Mouse (Mus musculus) urinary bladder, postnatal 4 days (tissue): ENCODE results near the gene Ppp2r3a.

Source experiments
- DNase-seq, 2 experiments: peaks; one replicate each; pipeline ENCODE4 v3.0.0; 2021 to 2022; ENCODE audit warnings: low spot score in 2 of 2

The Ppp2r3a gene

DNA sequence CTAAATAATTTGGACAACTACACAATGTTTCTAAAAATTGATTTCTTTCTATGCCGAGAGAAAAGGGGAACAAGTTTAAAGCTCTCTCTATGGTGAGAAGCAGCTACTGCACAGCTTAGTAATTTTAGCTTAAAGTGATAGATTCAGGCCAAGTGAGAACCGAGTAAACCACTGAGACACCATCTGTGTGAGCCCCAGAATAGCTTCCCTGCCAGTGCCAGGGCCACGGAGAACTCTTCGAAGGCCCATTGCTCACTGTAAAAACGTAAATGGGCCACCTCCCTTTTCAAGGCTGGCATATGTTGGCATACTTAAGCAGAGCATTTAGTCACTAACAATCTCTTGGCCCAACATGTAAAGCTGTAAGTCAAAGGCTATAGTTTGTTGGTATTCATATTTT, 91.5 kb downstream of the Ppp2r3a start:
- DNase-seq: no peak

DNA sequence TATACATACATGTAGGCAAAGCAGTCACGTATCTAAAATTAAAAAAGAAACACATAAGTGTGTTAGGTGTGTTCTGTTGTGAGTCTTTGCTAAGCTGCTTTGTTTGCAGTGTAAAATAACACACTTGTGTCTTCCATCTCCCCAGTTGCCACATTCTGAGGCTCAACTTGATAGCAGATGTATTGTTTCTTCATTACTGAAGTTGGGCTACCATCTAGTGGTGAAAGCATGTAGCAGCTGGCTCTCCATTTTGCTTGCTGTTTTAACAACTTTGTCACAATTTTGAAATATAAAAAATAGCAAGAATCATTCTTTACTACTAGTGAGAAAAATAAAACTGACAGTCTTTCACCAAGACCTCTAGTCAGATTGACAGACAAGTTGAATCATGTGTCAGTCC, 92.2 kb downstream of the Ppp2r3a start:
- DNase-seq: no peak

DNA sequence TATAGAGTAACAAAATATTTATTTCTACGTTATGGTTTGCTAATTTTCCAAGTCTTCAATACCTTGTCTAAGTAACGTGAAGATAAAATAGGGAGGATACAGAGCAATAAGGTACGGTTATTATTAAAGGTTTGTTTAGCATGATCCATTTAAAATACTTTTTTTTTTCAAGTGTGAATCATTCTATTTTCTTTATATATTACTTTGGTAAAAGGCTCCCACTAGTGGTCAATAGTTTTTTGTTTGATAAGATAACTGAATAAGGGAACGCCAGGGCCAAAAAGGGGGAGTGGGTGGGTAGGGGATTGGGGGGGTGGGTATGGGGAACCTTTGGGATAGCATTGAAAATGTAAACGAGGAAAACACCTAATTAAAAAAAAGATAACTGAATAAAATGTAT, 98.7 kb downstream of the Ppp2r3a start:
- DNase-seq: no peak

DNA sequence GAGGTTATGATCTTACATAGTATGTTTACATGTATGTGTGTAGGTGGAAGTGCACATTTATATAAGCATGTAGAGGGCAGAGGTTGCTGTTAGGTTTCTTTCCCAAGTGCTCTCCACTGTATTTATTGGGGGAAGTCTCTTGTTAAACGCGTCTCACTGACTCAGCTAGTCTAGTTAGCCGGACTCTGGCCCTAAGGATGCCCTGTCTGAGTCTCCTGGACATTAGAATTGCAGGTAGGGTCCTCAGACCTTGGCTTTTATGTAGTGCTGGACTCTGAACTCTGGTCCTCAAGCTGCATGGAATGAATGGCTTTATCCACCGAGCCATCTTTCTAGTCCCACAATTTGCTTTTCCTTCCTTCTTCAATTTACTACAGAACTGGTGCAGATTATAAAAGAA, 108.0 kb downstream of the Ppp2r3a start:
- no peak for DNase-seq

DNA sequence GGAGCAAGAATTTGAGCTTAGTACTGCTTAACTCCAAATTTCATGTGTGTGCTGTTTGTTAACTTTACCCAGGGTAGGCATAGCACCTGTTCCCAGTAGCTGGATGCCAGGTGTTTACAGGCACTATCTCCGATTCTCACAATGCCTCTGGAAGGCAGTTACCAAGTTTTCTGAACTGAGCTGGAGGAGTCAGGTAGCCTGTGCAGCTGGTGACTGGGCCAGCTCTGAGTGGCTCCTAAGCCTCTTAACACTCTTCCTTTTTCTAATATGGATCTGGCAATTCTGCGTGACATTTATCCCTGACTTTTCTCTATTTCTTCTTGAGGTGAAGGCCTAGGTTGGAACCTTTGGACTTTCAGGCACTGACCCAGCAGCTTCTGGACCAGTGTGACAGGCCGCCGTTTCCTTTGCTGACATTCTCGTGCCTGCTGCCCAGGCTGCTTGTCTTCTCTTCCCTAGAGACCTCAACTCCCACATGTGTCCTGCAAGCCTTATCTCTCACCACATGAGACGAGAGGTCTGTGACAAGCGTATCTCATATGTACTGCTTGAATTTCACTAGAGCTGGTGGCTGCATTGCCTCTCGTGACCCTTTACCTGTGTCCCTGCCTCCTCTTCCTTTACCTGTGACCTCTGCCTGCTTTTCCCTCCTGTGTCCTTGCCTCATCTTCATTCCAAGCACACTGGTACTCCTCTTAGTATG, 137.3 kb downstream of the Ppp2r3a start:
- DNase-seq: no peak

DNA sequence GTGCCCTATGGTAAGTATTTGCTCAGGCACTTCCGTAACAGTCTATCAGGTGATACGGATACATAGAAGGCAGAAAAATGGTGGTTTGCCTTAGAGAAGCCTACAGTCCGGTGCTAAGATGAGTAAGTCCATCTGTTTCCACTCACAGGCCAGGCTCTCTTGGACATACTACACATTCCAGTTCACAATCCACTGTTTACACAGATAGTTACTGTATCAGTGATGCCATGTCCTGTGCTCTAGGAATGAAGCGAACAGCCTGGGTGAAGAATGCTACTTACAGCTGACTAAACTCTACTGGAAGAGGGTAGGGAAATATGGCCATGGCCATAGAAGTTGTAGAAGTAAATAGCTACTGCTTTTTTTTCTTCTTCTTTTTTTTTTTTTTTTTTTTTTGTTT, 138.3 kb downstream of the Ppp2r3a start:
- DNase-seq: no peak

DNA sequence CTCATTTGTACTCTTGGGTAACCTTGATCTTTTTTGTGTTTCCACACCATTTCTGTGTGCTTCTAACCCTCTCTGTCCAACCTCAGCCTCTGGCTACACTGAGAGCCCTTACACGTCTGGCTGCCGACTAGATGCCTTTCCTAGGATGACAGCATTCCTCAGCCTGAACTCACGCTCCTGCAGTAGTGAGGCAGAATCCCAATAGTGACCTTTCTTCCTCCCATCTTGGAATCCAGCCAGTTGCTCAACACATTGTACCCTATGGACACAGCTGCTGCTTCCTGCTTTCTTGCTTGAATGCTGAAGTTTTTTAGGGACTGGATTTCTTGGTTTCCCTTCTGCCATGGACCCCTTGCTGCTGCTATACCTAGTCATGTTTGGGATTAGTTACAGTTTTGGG, 141.6 kb downstream of the Ppp2r3a start:
- DNase-seq: no peak

DNA sequence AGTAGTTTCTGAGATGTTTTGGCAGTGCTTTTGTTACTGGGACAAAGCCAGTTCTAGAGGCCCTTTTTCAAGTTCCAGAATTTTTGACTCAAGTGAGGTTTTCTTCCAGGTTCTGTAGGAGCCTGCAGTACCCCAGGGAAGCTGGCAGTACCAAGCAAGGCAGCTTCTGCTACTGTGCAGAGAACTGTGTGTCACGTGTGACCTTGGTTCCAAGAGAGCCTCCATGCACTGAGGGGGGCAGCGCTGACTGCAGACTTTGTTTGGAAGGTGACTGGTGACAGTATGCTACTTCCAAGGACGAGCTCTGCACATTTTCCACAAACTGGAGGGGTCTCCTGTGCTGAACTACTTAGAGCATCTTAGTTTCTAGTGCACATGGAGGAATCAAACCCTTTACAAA, 144.2 kb downstream of the Ppp2r3a start:
- no peak for DNase-seq

DNA sequence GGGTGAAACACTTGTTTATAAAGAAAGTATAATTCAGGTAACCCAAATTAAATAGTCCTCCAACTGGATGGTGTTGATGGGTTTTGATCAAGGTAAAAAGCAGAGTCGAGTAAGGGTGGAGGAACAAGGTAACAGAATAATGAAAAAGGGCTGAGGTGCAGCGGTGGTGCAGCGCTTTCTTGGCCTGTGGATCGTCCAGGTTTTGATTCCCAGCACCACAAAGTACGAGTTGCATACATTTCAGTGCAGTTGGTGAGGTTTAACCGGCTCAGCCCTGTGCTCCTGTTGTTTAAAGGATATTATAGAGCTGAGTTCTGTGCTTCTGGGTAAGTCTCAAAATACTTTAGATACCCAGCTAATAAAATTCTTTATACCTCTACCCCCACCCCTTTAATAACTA, 145.9 kb downstream of the Ppp2r3a start:
- no peak for DNase-seq

DNA sequence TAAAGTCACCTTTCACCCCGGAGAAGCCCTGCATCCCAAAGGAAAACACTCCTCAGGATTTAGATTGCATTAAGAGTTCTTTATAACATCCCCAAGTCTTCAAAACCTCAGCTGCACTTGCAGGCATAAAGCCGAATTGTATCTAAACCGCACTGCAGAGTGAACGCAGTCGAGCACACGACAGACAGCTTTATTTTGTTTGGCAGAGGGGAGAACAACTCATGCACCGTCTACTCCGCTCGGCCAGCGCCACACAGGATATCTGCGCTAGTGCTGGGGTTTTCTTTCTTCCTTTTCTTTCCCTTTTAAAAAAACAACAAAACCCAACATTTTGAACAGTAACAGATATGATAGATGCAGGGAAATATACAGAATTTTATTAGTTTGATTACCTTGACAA, 146.7 kb downstream of the Ppp2r3a start:
- DNase-seq: no peak

DNA sequence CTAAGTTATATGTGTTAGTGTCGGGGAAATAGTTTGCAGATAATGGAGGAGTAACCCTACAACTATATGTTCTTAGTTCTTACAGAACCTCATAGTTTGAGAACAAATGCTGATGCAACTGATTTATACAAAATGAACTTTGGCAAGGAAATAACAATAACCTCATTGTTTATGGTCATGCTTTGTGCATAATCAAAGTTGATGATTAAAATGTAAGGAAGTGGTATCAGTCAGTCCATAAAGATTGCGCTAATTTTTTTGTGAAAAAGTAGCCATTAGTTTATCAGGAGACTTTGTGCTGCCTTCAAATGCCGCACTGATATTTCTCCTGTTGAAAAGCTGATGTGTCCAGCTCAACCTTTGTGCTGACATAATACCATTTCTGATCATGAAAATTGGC, 149.3 kb downstream of the Ppp2r3a start:
- DNase-seq: no peak

DNA sequence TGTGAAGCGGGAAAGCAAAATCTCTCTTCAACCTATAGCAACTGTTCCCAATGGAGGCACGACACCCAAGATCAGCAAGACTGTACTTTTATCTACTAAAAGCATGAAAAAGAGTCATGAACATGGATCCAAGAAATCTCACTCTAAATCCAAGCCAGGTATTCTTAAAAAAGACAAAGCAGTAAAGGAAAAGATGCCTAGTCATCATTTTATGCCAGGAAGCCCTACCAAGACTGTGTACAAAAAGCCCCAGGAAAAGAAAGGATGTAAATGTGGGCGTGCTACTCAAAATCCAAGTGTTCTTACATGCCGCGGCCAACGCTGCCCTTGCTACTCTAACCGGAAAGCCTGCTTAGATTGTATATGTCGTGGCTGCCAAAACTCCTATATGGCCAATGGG, 150.0 kb downstream of the Ppp2r3a start:
- DNase-seq: no peak

DNA sequence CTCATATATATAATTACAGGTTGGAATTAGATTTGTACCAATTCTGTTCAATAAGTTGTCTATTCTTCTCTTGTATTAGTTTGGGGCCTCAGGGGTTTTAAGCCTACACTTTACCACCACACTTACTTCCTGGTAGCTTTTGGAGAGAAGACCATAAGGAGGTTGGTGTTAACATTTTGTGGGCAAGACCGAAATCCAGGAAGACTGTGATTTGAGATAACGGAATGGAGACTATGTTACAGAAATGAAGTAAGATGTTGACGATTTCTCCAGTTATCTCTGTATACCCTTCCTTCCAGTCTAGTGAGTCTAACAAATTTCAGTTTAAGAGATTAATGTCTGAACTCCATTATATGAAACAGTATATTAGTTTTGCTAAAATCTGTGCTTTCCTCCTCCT, 151.4 kb downstream of the Ppp2r3a start:
- DNase-seq: no peak

DNA sequence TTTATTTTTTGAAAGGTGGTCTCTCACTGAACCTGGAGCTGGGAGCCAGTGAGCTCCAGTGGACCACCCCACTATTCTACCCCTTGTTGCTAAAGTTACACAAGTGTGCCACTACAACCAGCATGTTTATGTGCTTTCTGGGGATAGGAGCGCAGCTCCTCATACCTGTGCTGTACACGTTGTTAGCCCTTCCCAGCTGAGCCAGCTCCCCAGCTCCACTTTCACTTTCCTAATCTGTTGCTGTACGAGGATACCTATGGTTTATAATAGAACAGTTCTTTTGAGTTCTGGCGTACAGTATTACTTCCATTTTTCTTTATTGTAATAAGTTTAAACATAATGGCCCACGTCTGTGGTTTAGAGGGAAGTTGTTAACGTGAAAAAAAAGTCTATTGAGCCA, 152.2 kb downstream of the Ppp2r3a start:
- DNase-seq: no peak

DNA sequence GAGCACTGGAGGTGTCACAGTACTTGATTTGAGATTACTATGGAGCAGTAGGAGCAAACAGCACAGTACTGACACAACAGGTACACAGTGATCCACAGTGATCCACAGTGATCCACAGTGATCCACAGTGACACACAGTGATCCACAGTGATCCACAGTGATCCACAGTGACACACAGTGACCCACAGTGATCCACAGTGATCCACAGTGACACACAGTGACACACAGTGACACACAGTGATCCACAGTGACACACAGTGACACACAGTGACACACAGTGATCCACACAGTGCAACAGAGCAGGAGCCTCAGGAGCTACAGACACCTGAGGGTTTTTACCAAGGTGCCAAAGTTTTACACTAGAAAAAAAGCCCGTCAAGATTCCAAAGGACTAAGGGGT, 154.1 kb downstream of the Ppp2r3a start:
- DNase-seq: no peak

DNA sequence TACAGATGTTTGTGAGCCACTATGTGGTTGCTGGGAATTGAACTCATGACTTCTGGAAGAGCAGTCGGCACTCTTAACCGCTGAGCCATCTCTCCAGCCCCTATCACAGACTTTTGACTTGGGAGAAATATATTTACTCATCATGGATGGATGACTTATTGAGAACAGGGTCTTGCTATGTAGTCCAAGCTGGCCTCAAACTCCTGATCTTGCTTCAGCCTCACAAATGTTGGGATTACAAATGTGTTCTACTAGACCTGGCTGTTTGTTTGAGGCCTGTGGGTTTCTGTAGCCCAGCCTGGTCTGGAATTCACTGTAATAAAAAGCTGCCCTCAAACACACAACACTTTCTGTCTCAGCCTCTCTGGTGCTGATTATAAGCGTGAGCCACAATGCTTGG, 155.1 kb downstream of the Ppp2r3a start:
- DNase-seq: no peak

DNA sequence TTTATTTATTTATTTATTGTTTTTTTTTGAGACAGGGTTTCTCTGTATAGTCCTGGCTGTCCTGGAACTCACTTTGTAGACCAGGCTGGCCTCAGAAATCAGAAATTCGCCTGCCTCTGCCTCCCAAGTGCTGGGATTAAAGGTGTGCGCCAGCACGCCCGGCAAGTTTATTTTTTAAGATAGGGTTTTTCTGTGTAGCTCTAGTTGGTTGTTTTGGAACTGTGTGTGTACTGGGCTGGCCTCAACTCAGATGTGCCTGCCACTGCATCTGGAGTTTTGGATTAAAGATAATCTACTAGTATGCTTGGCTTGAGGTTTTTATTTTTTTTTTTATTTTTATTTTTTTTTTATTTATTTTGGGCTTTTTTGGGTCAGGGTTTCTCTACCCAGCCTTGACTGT, 156.2 kb downstream of the Ppp2r3a start:
- DNase-seq: no peak

DNA sequence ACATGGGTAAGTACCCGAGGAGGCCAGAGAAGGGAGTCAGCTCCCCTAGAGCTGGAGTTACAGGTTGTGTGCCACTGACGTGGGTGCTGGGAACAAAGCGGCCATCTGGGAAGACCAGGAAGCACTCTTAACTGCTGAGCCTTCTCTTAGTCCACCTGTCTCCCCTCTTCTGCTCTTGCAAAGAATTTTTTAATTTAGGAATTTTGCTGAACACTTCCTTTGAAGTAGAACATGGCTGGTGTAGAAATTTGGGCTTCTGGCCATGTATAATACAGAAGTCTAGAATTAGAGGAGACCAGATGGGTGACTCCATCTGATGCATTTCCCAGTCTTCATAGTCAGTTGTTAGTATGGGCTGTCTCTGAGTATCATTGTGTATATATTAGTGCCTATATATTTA, 167.9 kb downstream of the Ppp2r3a start:
- no peak for DNase-seq

DNA sequence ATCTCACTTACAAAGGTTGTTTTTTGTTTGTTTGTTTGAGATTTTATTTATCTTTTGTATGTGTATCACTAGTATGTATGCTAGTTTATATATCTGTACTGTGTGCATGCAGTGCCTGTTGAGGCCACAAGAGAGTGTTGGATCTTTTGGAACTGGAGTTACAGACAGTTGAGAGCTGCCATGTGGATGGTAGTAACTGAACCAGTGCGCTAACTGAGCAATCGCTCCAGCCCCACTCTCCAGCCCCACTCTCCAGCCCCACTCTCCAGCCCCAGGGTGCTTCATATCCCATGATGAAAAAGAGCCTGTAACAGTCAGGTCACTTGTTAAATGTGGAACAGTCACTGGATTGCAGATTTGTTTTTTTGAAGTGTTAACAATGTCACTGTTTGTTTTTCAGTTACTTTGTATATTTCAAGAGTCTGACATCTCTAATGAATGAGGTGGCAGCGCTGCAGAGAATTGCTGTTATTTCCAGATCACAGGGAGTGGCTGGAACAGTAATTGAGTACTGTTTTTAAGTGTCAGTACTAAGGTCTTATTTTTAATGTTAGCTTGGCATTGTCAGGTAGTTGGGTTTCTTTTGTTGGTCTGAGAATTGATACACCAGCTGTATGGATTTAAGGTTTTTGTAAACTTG, 171.4 kb downstream of the Ppp2r3a start:
- no peak for DNase-seq

DNA sequence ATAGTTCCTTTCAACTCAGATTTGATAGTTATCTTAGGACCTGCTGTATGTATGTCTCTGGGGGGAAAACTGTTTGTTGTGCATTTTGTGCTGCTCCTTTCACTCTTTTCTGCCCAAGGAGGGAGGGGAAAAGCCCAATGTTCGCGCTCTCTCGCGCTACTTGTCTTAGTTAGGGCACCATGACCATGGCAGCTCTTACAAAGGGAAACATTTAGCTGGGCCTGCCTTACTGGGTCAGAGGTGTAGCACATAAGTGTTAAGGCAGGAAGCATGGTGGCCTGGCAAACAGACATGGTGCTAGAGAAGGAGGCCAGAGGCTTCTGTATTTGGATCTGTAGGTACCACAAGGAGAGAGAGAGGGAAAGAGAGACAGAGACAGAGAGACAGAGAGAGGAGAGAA, 173.0 kb downstream of the Ppp2r3a start:
- no peak for DNase-seq

DNA sequence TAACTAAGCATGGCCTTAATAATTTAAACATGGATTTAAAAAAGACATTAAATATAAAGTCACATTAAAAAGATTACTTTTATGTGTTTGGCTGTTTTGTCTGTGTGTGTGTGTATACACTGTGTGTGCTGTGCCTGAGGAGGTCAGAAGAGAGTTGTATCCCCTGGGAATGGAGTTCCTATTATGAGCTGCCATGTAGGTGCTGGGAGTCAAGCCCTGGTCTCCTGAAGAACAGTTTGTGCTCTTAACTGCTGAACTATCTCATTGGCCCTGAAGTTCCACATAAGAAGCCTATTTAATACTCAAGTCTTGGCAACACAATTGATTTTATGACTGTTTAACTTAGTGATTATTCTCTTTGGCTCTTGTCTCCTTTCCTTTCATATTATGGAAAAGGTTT, 174.1 kb downstream of the Ppp2r3a start:
- DNase-seq: no peak

DNA sequence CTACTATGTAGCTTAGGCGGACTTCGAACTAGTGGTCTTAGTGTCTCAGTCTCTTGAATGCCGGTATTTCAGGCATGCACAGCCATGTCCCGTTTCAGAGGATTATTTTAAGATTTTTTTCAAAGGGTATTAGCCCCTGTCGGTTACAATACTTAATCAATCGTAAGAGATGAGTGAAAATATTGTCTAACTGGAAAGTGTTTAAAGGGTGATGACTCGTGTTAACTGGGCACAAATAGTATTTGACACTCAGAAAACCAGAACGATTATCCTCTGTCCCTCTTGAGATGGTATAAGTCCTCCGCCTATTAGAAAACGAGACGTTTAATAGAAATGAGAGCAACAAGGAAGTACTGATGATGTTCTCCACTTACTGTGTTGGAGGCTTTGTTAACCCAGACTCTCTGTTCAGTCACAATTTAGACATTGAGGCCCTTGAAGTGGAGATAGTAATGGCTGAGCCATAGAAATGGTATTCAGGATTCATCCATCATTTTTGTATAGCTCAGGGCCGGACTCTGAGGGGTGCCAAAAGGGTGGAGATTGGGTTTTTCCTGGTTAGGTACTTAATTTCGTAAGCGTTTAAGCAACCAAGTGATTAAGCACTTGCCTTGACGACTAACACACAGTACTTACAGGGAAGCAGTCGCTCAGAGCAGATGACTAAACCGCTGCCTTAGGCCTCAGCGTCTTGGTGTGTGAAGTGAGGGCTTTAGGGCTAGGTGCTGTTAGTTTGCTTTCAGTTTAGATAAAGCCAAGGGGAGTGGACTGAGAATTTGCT, 175.3 kb downstream of the Ppp2r3a start:
- no peak for DNase-seq

DNA sequence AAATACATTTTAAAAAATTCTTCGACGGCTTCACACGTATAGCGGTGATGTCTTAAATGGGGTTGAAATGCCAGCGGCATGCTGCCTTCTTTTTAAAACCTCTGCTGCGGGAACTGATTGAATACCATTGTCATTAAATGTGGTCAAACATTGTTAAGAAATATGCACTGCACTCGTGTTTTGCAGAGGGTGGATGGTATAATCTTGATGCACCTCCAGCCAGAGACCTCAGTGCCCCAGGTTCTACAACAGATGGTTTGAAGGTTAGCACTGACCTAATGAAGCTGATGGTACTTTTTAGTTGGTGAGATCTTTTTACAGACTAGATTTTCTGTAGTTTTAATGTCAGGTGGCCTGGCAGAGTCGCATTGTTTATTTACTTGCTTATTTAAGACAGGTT, 175.9 kb downstream of the Ppp2r3a start:
- no peak for DNase-seq
